Mouse (Mus musculus) MN1 (cell line): ENCODE measurements around the gene Fibcd1.

Experiments
- DNase-seq: peaks from one replicate; pipeline ENCODE4 v3.0.0-alpha.2; 2016; ENCODE audit warnings: low spot score

Gene Fibcd1

DNA sequence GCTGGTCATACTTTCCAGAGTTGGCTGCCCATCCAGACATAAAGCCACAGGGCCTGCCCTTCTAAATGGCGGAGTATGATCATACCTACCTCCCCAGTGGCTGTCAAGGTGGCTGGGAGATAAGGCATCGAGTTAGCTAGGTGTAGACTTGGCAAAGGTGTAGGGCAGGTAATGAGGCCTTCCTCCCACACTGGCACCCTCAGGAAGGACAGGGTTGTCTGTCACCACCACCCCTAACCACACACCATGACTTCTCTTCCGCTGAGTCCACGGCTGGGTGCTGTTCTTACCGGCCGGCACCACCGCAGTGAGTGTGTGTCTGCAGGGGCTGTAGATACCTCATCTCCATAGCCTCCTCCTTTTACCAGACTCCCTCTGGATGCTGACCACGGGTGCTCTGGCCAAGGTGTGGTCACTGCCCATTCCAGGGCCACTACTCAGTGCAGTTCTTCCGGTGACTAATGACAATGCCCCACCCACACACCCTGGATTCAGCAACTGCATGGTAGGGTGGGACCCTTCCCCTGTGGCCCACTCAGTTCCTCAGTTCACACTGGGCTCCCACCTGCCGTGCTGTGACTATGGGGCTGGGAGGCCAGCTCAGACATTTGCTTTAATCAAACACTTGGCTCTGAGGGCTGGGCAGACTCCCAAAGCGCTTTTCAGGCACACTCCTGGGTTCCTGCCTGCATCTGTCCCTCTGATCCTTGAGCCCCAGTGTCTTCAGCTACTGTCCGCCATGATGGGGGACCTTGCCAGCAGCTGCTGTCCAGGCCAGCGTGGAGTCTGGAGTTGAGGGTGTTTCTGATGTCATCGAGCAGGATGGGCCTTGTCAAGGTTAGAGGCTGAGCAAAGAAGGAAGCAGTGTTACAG, 34.5 kb downstream of the Fibcd1 start:
- DNase-seq = no peak

DNA sequence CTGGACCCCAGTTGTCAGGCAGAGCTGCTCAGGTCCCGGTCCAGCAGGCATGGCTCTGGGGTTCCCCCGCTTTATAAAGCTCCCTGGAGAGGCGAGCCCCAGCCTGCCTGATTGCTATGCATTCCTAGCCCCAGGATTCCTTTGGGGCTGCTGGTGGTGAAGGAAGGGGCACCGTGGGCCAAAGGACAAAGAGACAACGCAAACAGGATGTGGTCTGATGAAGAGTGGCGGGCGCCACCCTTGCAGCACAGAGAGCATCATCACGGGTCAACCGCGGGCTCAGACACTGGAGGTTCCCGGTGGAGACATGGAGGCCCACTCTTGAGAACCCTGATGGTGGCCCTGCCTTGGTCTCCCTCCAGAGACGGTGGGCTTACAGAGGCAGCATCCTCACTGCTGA, 35.4 kb downstream of the Fibcd1 start, which contains the start of gene Qrfp:
Qrfp (minus strand) TSS at position 137 of the 400 bp plus-strand sequence.
- no peak for DNase-seq

DNA sequence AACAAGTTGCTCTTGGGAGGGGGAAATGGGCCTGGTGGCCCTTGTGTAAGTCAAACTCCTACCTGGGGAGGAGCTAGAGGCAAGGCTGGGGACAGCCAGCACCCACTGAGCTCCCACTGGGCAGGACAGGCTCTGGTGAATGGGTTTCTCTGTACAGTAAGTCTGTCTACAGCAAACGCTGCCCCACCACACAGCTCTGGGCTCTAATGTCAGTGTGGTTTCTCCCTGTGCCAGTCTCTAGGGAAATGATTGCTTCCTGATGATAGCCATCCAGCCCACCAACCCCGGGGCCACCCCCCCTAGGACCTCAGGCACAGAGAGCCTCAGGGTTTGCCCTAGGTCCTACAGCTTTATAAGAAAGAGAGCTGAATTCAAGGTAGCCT, 36.5 kb downstream of the Fibcd1 start:
- no peak for DNase-seq

DNA sequence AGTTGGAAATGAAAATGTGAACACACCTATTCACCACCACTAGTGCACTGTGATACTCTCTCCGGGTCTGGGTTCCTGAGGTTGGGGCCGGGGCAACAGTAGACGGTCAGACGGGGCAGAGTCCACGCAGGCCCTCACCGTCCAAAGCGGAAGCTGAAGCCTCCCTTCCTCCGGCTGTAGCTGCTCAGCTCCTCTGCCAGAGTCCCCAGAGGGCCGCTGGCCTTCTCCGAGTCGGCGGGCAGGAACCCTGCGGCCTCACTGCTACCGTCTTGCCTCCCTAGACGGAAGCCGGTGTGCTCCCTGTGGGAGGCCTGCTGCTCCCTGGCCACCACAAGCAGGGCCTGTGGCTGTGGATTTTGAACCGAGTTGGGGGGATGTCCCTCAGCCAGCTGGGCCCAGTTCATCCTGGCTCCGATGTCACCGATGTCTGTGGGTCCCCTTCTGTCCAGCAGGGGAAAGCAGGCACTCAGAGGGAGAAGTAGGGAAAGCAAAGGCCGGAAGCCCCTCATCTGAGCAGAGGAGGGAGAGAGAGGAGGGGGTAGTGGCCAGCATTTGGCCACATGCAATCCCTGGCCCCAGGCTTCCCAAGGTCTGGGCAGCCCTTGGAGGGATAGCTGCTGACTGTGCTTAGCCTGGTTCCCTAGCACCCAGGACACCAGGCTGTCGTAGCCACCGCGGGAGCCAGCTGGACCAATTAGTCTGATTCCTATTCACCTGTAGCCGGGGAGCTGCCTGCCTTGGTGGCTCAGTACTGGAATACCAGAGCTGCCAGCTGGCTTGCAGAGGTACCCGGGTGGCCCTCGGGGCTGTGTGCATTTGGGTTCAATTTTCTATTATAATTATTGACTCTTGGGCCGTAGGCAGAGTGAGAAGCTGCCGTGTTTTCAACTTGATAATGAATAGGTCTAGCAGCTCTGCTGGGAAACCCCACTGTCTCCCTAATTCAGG, 37.1 kb downstream of the Fibcd1 start:
- DNase-seq = no peak

DNA sequence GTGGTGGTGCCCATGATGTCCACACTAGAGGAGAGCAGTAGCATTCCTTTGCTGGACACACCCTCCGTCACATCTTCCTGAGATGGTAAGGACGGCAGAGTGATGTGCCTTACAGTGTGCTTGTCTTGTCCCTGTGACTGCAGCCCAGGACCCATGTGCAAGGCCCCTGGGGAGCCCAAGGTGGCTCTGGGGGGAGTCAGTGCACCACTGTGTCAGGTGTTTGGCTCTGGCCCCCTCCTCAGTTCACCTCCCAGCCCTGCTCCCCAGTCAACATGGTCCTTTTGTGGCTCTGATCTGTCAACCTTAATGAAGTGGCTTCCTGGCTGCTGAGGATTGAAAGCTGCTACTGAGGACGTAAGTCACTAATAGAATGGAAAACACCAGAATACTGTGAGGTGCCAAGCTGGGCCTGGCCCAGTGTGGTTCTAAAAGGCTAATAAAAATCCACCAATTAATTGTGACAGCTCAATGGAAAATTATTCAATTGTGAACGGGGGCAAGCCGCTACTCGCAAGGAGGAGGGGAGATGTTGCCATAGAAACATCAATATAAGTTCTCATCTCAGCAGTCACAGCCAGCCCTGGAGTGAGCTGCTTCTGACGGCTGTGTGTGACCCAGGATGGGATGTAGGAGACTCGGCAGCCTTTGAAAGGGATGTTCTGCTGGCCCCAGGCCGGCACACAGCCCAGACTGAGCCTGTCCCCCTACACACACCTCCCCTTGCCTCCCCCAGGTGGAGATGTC, 39.0 kb downstream of the Fibcd1 start:
- no peak for DNase-seq

DNA sequence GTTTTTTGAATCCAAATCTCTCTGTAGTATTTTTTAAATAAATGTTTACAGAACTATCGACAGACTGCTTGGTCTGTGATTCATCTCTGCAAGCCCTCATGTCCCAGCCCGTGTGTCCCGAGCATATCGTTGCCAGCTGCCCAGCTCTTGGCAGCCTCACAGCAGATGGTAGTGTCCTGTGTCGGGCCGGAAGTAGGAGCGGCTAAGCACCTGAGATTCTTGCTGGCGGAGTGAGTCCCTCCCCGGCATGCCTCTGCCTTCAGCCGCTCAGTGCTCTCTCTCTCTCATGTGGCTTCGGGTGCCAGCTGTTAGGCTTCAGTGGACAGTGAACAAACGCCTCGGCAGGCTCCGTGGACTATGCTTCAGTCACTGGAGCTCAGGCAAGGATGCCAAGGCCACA, 42.3 kb downstream of the Fibcd1 start:
- DNase-seq = no peak

DNA sequence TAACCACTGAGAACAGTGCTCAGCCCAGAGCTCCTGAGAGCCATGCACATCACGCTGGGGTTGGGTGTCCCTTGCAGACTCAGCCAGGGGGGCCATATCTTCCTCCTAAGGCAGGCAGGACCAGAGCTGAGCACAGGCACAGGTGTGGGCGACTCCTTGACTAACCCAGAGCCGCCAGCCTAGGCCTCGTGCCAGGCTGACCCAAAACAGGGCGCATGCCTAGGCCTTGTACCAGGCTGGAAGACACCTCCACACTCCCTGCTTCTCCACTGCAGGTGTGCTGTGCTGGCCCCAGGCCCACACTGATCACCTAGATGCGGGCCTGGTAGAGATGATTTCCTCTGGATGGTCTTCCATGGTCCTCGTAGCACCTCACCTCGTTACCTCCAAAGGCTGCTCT, 43.0 kb downstream of the Fibcd1 start:
- no peak for DNase-seq

DNA sequence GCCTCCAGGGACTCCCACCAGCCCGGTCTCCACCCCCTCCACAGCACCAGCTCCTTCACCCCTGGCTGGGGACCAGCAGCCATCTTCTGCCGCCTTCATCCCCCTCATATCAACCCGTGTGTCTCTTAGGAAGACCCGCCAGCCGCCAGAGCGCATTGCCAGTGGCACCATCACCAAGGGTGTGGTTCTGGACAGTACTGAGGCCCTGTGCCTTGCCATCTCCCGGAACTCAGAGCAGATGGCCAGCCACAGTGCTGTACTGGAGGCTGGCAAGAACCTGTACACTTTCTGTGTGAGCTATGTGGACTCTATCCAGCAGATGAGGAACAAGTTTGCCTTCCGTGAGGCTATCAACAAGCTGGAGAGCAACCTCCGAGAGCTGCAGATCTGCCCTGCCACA, 44.4 kb downstream of the Fibcd1 start:
- DNase-seq = no peak

DNA sequence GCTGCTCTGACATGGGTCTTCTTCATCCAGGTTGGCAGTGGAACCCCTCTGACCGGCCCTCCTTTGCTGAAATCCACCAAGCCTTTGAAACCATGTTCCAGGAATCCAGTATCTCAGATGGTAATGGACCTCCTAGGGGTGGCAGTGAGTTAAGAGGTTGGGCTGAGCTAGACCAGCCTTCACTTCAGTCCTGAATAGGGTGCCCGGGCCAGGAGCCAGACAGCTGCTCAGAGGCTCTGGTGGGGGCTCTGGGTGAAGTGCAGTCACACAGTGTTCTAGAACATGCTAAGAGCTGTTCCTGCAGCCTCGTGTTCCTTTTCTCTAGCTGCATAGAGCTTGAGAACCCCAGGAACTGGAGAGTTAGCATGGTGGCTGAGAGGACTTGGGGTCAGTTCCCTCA, 48.9 kb downstream of the Fibcd1 start:
- no peak for DNase-seq

DNA sequence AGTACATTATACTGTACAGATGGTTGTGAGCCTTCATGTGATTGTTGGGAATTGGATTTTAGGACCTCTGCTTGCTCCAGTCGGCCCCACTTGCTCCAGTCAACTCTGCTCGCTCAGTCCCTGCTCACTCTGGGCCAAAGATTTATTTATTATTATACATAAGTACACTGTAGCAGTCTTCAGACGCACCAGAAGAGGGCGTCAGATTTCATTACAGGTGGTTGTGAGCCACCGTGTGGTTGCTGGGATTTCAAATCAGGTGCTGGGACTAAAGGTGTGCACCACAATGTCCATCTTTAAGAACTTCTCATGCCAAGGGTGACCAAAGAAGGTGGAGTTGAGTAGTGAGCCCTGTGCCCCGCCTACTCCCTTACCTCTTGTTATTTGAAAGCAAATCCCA, 53.2 kb downstream of the Fibcd1 start:
- no peak for DNase-seq

DNA sequence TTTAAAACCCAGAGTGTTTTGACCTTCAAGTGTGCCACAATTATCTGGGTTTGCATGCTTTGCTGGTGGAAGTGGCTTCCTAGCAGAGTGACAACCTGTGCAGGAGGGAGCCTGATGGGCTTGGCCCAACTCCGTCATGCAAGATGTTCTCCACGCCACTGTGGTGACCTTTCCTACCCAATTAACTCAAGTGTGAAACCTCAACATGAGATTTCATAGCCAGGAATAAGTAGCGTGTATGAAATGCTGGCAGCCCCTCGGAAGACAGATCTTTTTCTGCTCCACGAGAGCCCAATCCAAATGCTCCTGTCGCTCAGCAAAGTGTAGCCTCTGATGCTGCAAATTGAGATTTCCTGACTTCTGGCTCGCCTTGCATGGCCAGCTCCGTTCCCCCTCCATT, 54.5 kb downstream of the Fibcd1 start:
- DNase-seq = no peak

DNA sequence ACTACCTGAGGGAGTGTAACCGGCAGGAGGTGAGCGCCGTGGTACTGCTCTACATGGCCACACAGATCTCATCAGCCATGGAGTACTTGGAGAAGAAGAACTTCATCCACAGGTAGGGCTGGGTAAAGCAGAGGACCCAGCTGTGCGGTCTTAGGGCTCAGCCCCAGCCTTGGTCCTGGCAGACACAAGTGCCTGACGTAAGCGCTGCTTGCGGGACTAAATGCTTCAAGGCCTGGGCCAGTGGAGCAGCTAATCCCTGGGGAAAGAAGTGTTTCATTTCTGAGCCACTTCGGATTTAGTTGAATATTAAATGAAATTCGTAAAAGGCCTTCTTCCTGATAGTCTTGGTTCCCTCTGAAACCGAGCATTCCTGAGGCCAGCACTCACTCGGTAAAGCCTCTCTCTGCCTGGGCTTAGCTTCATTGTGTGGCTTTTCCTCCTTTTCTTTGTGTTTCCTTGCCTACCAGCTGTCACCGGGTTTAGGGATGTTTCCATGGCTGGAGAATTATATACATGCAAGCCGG, 55.0 kb downstream of the Fibcd1 start:
- DNase-seq = no peak

DNA sequence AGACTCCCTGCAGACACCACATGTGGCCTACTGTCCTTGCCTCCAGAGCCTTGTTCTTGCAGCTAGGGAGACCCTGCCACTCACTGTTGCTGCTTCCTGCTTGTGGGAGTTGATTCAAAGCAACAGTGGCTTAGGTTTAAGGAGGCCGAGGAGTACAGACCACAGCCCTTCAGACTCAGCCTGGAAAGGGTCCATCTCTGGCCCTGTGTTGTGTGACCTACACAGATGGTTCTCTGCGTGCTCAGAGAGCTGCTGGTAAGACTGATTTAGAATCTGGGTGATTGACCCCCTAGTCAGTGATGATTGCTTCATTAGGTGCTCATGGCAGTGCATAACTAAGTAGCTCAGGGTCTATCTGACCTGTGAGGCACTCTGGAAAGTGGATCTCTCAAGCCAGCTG, 56.6 kb downstream of the Fibcd1 start:
- DNase-seq = no peak

DNA sequence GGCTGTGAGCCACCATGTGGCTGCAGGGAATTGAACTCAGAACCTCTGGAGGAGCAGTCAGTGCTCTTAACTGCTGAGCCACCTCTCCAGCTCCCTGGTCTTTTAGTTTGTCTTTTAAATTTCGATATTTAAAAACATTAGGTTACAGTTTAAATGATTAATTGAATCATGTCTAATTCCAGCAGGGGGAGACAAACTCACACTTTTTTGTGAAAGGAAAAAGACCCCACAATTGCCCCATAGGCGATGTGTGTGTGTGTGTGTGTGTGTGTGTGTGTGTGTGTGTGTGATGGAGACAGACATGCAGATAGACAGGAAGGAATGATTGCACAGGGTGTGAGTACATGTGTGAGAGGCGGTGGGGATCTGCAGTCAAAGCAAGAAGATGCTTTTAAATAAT, 57.6 kb downstream of the Fibcd1 start:
- DNase-seq = no peak

DNA sequence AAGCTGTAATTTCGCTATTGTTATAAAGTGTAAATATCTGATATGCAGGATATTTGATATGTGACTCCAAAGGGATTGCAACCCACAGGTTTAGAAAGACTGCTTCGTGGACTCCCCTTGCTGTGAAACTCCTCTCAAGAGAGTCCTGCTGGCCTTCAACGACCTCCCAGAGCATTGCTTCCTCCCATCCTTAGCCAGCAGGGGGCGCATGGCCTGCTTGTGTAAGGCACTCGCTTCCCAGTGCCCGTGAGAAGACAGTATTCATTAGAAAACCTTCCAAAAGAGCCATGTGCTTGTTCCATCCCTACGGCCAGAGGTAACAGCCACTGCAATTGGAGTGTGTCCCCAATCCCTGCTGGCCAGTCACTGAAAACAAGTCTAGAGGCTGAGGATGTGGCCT, 58.8 kb downstream of the Fibcd1 start:
- peak; percentile 85 for DNase-seq

DNA sequence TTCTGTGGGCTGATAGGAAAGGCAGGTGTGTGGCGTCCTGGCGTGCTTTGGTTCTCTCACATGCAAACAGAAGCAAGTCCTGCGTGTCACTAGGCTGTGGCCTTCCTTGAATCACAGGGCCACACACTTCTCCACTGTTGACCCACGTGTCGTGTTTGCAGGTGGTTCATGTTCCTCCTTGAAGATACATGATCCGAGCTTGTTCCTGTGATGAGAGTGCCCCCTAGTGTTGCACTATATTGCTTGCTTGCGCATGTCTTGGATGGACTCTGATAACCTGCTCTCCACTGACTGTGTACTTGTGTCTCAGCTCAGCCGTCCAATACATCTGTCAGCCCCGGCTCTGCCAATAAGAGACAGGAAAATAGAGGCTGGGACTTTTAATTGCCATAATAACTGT, 60.7 kb downstream of the Fibcd1 start:
- DNase-seq = peak; percentile 79

DNA sequence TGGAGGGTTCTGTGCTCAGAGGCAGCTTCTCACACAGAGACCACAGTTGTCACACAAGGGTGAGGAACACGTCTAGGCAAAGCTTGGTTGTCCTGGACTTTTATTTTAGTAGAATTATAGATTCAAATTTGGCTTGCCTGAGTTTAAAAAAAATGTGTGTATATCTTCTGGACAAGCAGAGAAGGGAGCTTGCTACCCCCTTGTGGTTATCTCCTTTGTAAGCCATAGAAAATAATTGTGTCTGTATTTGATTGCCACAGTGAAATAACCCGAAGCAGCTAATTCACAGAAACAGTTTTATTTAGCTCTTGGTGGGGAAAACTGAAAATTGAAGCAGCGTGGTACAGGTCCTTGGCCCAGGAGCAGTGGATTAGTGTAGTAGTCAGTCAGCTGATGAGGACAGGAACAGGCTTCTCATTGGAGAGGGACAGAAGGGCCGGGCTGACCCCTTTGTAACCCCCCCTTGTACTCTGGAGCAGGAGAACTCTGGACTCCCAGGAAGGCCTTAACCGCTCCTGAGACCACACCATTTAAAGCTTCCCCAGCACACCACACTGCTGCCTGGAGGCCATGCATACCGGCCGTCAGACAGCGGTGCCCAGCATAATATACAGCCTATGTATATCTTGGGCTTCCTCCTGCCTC, 62.7 kb downstream of the Fibcd1 start:
- no peak for DNase-seq

DNA sequence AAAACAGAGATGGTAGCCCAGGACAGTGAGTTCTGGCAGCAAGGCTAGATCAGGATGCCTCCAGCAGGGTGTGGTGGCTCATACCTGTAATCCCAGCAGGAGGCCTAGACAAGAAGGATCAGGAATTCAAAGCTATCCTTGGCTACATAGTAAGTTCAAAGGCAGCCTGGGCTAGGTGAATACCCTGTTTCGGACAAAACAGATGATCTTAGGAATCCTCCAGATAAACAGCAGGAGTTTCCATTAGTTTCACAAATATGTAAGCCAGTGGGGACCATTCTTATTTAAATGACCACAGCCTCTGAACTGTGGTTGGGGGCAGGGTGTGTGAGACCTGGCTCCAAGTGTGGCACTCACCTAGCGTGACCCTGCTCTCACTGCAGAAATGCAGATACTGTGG, 66.5 kb downstream of the Fibcd1 start:
- DNase-seq = no peak

DNA sequence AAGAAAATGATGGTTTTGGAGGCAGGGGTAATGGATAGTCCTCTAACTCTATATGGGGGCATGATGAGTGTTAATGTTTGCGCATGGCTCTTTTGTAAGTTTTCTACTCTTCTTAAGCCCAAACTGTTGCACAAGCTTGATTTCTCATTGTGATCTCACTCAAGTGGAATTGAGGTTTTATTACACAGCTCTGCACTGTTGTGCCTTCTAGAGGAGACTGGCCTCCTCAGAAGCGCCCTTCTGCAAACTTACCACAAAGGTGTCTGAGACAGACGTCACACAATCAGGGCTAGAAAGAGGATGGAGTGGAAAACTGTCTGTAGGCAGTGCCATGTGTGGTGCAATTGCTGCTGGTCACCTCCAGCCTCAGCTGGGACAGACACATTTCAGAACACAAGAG, 69.3 kb downstream of the Fibcd1 start:
- no peak for DNase-seq

DNA sequence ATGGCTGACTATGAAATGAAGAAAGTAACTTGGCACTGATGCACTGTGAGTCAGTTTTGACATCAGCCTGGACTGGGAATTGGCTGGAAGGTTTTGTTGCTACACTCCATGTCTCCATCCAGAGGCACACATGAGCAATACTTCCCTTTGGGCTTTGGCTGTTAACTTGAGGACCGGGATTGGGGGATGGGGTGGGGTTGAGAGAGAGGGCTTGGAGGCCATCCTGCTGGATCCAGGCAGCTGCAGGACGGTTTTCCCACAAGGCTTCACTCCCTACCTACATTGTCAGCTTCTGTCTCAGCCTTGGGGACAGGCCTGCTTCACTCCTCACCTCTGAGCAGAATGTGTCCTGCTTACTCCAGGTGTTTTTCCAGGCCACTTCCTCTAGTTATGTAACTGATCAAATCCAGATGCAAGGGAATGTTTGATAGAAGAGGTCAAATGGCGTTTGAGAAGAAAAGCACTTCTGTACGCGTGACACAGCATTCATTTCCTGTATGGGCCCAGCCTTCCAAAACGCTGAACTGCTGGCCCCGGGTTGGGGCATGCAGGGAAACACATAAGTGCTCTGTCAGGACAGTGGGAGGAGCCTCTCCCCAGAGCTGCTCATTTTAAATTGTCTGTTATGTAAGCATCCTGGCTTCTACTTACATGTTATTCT, 74.9 kb downstream of the Fibcd1 start:
- DNase-seq = peak; percentile 54

DNA sequence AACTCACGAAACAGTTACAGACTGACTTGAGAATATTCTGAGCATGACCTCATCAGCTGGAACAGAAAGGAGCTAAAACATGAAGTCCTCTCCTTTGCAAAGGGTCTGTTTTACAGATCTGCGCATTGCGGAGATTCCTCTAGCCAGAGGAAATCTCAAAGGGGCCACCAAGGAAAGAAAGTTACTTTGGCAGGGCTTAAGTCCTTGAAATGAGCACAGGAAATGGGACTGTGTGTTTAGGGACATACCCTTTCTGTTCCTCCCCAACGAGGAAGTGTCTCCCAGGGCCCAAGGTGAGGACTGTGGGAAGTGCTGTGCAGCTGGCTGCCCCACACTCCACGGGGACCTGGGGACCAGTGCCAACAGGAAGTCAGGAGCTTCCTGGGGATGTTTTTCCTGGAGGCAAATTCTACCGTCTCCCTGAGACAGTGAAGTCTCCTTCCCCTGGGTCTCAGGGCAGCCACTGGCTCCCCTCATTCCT, 76.1 kb downstream of the Fibcd1 start:
- no peak for DNase-seq
